Mouse (Mus musculus): ENCODE measurements at regions not wholly inside any gene's neighbourhood (a gene's known extent, or its start where the extent isn't known, plus 50 kb on each side); places are given as distances from the start of the nearest gene placed in this dataset.

DNA sequence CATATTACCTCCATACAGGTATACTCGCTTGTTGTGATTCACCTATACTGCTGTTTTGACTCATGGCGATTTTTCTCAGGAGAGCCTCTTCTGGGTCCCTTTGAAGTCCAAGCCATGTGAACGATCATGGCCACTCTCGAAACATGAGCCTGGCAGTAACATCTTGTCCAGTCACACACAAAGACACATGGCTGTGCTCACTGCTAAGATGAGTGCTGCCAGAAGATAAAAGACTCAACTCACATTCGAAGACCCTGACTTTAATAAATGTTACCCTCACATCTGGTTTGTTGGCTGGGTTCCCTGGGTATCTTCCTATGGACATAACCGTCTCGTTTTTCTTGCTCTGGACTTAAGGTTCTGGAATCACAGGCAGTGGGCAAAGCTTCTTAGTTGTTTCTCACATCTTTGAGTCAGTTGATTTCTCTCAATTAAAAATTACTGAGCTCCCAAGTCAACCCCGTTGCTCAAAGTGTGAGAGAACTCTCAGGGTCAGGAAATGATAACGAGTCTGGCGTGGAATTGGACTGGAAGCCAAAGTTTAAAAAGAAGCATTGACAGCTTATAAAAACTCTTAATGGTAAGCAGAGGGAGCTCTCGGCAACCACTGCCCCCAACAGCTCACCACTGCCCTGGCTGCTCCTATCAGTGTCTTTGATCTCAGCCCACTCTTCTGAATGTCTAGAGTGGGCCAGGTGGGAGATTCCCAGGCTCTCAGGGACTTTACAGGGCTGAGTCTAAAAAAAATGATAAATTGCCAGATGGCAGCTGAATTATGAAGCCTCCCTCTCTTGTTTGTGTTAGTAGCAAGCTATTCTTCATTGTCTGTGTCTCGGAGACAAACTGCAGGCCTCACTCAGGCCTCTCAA, 539.6 kb downstream of the Epha4 start:
- no peak for DNase-seq (ENCODE audit: extremely low read depth, insufficient read length, low spot score)

DNA sequence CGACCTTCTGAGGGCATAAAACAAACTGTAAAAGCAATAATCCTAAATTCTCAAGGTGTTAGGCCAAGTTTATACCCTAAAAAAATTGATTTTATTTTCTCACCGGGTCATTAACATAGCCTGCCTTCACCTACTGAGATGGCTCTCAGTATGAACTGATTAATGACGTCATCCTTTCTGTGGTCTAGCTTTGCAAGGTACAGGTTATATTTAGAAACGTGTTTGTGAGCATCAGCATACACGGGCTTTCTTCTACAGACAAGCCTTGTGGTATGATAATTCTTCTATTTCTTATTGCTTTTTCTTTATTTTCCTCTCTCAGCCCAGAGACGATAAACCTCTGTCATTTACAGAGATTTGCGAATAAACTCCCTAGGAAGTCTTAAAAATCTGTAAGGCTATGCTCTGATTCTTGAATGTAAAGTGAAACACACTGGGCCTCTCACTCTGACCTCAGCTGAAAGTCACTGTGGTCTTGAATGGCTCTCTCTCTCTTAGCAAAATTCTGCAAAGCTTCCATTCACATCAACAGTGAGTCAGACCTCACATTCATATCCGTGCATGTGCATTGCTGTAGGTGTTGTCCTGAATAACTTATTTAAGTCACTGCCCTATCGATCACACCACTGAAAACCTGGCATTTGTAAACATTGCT, 534.3 kb downstream of the Epha4 start:
- DNase-seq (ENCODE audit: extremely low read depth, insufficient read length, low spot score), result no peak

DNA sequence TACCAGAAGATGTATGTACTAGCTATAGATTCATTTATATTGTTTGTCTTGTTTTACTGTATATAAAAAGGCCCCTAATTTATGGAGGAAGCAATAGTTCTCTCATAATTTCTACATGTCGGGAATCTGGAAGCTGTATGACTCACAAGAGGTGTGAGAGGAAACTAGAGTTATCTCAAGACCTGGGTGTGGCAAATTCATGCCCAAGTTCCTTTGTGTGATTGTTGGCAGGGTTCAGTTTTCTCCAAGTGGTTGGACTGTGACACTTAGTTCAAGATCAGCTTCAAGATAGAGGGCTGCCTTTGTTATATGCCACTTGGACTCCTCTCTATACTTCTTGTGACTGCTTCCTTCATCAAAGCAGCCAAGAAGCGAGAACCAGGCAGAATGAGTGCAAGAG, 521.1 kb downstream of the Epha4 start:
- no peak for DNase-seq (ENCODE audit: extremely low read depth, insufficient read length, low spot score)

DNA sequence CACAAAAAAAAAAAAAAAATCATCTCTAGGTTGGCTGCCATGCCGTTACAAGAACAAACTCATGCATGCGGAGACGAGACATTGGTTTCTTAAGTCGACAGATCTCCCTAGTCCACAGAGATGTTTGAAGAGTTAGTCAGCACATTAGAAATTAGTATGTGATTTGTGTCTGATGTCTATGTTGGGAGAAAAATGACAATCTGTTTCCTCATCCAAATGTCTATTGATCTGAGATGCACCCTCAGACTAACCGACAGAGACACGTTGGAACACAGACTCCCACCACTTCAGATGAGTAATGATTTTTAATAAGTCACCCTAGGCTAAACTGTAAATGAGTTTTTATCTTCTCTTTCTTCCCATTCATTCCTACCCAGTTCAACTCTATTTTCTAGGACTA, 506.9 kb downstream of the Epha4 start:
- DNase-seq (ENCODE audit: extremely low read depth, insufficient read length, low spot score), result no peak

DNA sequence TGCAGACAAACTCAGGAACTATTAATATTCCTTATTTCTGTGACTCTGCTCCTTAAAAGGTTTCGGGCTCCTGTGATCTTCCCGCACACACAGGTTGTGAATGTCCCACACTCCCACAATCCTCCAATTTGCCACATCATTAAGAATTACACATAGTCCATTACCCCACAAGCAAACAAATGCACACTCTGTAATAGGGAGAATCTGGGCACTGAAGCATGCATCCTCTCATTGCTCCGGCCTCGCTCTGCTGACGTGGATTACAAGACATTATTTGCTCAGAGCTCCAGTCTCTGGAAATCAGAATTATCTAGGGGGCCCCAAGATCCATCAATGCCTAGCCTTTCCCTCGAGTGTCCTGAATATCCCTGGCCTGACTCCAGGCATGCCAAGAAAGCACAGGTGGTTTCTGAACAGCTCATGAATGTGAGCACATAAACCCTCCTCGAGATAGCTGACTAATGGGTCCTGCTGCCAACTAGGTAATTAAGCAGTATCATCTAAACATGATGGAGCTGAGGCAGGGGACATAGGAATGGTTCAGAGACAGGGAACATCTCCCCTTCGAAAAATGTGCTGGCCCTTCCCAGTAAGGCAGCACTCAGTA, 504.2 kb downstream of the Epha4 start:
- DNase-seq (ENCODE audit: extremely low read depth, insufficient read length, low spot score), result no peak

DNA sequence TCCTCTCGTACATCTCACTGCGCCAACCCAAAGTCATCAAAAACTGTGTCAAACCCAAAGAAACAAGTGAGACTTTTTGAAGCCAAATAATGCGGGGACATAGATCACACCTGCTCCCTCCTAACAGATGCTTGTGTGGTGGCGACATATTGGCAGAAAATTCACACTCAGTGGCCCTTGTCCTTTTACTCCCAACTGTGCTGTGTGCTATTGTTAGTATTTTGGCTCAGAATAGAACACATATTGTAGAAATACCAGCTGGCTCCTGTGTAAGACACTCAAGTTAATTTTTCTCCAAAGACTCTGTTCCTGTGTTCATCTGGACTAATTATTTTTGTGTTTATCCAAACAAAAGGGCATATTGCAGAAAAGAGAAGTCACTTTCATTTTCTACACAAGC, 487.2 kb downstream of the Epha4 start:
- DNase-seq (ENCODE audit: extremely low read depth, insufficient read length, low spot score), result no peak

DNA sequence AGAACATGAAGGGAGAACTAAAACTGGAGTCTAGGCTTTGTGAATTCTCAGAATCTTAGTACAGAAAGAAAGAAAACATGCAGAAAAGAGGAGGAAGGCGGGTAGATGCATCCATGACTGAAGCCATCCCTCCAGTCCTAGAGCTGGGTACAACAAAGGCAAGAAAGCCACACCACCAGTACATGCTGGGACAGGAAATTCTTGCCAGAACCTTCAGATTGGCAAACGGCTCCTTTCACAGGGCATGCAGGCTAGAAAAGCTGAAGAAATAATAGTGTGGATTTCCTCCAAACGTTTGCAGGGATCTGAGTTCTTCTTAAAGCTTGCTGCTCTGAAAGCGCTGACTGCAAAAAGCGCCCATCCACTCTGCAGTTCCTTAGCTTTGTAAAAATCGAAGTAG, 486.7 kb downstream of the Epha4 start:
- no peak for DNase-seq (ENCODE audit: extremely low read depth, insufficient read length, low spot score)

DNA sequence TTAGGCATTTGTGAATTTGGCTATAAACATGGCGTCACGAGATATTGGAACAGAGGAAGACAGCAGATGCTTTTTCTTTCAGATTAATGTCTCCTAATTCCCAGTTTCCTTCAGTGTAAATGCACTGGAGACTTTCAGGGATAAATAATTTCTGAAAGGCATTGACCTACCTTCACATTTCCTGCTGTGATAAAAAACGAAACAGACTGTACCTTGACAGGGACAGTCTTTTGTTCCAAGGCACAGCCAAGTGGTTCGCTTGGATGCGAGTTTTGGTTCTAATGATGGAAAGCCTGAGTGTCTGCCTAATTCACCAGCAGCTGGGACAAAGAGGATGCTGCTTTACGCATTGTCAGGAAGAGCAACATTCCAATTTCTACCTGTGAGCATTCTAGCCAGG, 485.8 kb downstream of the Epha4 start:
- DNase-seq (ENCODE audit: extremely low read depth, insufficient read length, low spot score), result no peak

DNA sequence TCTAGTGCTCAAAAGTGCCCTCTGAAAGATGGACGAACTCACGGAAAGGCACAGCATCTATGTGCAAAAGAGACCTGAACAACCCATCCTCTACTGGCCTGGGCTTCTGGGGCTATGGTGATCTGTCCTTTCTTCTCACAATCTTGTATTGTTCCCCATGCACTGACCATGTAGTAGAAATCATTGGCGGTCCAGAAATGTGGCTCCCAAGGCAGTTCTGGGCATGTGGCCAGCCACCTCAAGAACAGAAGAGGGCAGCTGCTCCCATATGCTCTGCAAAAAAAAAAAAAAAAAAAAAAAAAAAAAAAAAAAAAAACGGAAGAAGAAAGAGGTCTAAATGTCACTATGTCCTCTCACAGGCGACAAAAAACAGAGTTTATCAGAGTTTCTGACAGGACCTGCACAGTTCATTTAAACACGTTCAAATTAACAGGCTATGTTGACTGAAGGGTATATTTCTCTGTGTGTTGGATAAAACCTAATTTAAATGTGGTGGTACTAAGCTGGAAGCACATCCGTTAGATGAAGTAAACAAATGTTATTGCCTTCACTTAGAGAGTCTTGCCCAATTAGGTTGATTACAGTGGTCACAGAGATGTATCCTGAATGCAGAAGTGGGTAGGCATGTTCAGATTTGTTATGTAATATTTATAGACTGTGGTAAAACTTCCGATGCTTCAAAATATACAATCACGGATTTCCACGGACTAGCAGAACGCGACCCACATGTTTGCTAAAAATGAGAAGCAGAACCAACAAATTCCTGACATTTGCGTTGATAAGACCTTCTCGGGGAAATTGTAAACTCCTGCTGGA, 470.9 kb downstream of the Epha4 start:
- no peak for DNase-seq (ENCODE audit: extremely low read depth, insufficient read length, low spot score)

DNA sequence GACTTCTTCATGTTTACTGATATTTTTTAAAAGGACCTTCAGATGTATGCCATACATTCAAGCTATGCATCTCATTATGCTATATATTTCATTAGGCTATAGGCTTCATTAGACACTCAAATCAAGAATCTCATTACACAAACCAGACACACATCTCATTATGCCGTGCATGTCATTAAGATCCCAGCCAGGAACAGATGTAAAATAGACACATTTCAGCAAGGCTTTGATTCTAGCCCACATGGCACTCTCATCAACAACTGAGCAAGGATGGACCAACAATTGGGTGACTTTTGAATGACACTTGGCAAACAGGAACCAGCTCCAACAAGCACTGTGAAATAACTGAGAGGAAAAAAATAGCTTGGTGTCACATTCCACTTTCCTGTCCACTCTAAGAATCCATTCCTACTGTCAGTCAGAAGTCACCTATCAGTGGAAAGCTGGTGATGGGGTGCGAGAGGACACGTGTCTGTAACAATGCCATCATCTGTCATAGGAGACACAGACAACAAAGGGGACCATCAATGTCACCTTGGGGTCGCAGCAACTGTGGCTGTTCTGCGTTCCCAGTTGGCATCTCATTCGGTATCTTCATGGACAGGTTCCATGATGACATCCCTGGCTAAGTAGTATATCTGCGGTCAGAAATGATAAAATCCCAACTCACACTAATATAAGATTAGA, 466.0 kb downstream of the Epha4 start:
- no peak for DNase-seq (ENCODE audit: extremely low read depth, insufficient read length, low spot score)

DNA sequence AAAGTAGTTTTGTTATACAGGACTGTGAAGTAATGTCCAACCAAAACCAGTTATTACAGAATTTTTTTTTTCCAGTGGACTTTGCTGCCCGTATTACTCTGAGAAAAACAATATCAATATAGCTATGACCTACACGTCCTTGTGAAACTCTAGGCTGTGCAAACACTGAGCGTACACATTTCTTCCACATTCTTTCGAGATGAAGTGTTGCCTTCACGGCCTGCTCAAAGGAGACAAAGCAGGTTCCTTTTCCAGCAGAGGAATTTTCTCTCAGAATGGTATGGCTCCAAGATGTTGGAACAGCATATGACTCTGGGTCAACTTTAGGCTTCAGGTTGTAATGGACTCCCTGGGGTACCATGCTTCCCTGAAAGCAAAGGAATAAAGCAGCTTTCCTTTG, 463.6 kb downstream of the Epha4 start:
- DNase-seq (ENCODE audit: extremely low read depth, insufficient read length, low spot score), result no peak

DNA sequence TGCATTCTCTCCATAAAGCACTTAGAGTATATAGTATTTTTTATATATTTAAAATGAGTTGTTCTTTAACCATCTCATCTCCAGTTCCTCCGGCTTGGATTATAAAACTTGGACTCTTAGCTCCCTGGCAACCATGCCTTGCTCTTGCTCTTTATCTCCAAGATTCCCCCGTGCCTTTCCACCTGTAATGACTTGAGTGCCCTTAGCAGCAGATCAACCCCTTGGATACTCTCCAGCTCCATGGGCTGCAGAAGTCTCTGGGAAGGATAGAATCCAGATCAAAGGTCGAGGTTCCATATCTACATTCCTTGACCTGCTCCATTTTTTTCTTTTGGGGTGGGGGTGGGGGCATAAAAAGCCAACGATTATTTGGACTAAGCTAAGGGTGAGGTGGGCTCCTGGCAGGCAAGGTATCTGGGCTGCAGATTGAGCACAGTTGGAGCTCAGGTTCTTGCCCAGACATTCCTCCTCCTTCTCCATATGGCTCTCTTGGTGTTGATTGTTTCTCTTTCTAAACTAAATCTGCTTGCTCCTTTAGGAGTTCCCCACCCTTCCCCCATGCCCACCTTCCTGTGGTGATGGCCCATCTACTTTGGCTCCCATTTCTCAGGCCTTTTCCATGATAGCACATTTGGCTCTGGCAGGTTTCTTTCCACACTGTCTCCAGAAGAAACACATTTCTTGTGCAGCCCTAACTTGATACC, 460.9 kb downstream of the Epha4 start:
- DNase-seq (ENCODE audit: extremely low read depth, insufficient read length, low spot score), result no peak

DNA sequence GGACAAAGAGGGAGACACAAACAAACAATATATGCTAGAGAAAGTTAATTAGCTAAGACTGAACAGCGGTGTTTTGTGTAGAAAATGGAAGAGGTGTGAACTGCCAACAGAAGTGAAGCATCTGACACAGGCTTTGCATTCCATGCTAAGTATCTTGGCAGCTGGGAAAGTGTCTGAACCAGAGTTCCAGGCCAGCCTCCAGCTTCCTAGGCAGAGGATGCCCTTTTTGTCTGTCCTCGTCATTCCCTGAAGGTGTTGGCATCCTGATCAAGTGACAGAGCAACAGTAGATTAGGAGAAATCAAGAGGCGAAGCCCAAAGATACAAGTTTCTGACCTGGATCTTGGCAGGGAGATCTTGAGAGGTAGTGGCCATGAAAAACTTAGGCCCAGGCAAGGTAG, 452.4 kb downstream of the Epha4 start:
- DNase-seq (ENCODE audit: extremely low read depth, insufficient read length, low spot score), result no peak

DNA sequence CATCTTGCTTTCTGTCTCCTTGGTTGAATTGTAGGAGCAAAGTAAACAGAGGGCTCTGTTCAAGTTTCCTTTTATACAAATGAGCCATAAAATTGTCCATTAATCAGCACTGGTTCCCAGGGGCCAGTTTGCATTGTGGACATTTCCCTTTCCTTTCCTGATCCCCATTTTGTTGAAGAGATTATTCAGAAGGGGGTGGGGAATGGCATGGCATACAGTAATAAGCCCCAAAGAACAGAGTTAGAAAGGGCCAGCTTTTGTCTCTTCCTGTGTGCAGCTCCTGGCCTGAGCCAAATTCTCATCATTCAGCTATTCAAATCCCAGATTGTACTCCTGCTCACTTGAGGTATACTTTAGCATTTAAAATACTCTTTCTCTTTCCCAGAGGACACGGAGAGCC, 441.8 kb downstream of the Epha4 start:
- no peak for DNase-seq (ENCODE audit: extremely low read depth, insufficient read length, low spot score)

DNA sequence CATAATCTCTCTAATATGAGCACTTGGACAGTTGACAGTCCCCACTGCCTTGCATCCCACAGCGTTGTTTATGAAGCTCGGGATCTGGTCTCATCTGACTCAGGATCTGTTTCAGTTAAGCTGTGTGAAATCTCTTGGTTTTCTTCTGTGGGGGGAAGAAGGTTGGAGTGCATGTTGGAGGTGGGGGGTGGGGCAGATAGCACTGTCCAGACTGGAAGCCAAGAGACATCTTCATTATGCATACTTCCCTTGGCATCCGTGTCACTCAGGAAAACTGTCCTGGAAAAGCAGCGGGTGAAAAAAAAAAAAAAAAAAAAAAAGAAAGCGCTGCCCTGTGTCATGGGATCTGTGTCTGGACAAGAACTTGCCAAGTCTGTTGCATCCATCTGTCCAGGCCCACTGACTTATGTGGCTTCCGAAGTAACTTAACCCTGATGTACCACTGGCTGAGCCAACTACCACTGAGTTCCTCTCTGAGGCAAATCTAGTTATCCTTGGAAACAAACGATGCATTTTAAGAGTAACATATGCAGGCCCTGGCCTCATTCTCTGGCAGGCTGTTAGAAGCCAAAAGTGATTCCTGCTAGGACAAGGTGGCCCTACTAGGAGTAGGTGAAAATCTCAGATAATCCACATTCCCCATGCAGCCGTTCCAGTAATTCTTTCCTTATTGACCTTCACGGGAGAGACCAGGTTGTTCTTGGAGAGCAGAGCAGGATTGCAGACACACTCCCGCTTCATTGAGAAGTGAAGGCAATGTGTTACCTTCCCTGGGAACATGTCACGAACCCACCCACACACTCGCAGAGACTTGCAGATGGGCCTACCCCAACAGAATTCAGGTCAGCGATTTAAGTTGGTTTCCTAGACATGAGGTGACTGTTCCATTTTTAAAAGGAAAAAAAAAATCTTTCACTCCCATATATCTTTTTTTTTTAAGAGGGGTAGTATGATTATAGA, 439.7 kb downstream of the Epha4 start:
- no peak for DNase-seq (ENCODE audit: extremely low read depth, insufficient read length, low spot score)

DNA sequence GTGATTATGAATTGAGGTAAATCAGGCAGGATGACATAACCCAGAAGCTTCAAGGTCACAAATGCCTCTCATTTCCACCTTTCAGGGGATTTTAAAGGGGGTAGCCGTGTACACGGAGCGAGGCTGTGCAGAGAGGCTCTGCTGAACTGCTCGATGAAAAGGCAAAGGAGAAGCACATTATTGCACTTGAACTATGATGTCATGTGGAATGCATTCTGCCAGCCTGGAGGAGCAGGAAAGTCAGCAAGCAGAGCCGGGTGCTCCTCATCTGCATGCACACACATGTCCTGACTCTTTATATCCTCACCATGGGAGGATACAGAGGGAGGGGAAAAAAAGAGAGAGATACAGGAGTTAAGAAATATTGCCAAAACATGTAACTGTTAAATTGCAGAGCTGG, 434.1 kb downstream of the Epha4 start:
- DNase-seq (ENCODE audit: extremely low read depth, insufficient read length, low spot score), result no peak

DNA sequence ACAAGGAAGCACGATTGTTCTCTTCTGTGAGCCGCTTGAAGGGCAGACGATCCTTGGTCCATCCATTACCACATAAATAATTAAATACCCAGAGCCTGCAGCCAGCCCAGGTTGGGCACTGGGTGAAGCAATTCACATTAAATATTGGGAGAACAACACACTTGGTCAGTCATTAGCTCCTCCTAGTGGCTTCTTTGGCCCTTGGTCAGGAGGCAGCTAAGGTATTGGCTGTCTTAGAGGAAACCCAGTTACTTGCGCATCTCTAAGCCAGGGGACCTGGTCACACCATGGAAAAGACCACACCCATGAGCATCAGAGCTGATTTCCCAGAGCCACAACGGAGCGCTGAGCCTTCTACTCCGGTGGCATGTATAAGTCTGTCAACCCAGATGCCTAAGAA, 433.2 kb downstream of the Epha4 start:
- DNase-seq (ENCODE audit: extremely low read depth, insufficient read length, low spot score), result no peak

DNA sequence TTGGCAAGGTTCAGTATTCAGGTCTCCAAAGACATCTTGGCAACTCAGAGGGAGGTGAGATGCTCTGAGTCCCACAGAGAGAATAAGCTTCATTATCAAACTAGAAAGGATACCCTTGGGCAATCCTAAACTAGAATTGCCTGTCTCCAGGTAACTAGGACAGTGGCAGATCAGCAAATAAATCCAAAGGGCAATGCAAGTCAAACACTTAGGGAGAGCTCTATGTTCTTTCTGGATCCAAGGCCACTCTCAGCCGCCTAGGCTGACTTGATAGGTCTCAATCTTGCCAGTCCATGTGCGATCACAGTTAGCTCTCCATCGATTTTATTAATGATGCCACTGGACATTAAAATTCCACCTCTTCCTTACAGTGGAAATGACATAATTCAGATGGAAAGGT, 432.5 kb downstream of the Epha4 start:
- no peak for DNase-seq (ENCODE audit: extremely low read depth, insufficient read length, low spot score)

DNA sequence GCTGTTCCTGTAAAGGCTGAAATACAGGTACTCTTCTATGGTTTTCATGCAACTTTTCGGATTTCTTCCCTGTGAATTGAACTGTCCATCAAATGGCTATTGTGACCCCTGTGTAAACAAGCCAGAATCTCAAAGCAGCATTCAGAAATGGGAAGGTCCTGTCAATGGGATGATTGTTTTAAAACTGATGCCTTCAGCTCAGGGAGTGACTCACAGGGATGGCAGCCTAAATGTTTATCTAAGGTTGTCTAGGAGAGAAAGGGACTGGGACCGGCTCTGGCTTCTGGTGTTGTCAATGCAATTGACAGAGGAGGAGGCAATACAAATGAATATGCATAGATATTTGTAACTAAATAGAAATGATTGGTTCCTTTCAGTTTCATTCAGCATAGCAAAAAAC, 421.3 kb downstream of the Epha4 start:
- DNase-seq (ENCODE audit: extremely low read depth, insufficient read length, low spot score), result no peak

All from 3134 (cell line).